Mouse (Mus musculus) brain, embryonic 18.5 days (tissue): ENCODE measurements around the gene Rnf213.

Experiments used
- DNase-seq: peaks from one replicate; pipeline ENCODE4 v3.0.0-alpha.2; 2012; ENCODE audit warnings: low read depth, low spot score

Rnf213 gene

DNA sequence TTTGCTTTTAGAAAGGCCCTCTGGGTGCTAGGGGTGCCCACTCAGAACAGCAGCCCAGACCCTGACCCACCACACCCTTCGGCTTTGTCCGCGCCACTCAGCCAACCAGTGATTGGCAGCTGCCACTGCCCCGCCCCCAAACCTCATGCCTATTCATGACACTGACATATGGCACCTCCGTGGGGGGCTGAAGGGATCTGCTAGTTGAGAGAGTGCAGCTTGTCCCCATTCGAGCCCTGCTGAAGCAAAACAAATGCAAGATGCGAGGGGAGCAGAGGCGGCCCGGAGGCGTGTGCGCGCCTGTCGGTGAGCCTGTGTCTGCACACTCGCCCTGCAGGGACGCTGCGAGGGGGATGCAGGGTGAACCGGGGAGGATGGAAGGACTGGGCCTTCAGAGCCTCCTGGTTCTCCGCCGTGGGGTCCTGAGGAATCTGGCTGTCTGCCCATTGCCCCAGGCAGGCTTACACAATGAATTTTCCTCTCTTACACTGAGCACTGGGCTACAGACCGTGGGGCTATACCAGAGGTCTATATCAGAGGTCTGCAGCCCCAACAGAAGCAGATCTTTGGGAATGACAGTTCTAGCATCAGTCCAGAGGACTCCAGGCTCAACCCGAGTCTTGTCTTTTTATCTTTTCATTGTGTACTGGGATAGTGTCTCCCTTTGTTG, 122.2 kb downstream of the Rnf213 start:
- peak; percentile 59 for DNase-seq

- DNase-seq, result no peak
Measured at GRCm38 (mm10) chr11:119515823-119516676, 123.2 kb downstream of the Rnf213 start.

DNA sequence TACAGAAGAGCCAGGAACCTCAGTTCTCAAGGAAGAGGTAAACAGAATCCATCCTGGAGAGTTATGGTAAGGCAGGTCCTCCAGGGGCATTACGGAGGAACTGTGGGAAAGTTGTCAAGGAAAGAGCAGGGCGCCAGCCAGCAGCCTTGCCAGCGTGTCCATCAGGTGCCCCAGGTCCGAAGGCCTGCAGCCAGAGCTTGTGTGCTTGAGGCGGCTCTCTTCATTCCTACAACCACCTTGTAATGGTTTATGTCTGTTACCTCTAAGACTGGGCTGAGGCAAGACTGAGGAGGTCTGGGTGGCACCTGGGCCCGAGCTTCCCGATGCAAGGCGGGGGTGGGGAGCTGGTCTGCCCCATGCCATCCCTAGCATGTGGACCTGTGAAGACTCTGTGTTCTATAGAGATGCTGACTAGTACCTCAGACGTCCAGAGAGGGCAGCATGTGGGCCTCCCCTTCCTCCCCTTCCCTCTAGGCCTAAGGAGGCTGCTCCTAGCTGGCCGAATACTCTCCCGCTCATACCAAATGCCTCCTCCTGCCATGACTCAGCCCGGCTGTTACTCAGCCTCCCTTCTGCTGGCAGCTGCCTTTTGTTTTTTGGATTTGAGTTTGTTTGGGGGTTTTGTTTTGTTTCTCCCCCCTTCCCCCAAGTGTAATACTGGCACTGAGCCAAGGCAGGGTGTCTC, 123.9 kb downstream of the Rnf213 start:
- no peak for DNase-seq

- DNase-seq, result no peak
Measured at GRCm38 (mm10) chr11:119519387-119519786, 126.5 kb downstream of the Rnf213 start.

- no peak for DNase-seq
Measured at GRCm38 (mm10) chr11:119520005-119520712, 127.3 kb downstream of the Rnf213 start.

GRCm38 (mm10) chr11:119520713-119521063, 127.8 kb downstream of the Rnf213 start:
- DNase-seq, result no peak

DNA sequence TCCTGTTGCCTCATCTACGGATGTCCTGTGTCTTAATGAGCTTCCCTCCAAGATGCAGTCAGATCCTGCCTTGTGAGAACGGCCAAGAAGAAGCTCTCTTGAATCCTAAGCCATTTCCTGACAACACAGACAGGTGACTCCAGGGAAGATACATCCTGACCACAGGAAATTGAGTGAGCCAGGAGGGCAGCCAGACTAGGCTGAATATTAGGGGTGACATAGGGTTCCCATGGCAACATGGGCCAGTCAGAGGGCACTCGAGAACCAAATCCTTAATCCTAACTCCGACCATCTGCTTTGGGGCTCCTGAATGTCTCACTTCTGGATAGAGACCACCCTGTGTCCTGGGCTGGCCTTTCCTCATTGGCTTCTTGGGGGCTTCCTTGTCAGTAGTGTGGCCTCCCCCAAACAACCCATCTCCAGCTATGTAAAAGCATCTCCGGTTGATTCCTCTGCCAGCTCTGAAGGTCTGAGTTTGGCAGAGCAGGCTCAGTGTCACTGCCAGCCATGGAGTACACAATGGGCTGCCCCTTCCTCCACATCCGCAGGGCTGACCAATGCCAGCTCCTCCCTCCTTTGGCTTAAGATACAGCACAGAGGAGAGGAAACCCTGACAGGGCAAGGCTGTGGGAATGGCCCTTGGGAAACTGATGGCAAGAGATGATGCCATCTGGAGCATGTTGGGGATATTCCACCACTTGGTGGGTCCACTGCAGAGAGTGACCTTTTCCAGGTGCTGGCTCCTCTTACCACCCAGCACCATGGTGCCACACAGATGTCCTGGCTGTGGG, 129.2 kb downstream of the Rnf213 start:
- no peak for DNase-seq

GRCm38 (mm10) chr11:119522779-119523178, 129.9 kb downstream of the Rnf213 start:
- DNase-seq, result no peak

DNA sequence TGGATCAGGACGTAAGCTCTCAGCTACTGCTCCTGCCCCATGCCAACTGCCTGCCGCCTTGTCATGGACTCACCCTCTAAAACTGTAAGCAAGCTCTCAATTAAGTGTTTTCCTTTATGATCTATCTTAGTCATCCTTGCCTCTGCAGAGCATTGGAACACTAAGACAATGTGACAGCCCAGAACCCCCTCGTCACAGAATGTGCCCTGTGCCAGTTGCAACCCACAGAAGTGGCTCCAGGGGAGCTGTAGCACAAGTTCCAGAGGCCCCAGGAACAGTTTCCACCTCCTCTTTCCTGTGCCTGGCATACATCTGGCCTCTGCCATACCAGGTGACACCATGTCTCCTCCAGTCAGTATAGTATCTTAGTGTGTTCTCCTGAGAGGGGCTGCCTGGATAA, 130.5 kb downstream of the Rnf213 start:
- no peak for DNase-seq

GRCm38 (mm10) chr11:119524545-119524949, 131.6 kb downstream of the Rnf213 start:
- peak; percentile 82 for DNase-seq

- DNase-seq, result no peak
Measured at GRCm38 (mm10) chr11:119526068-119526966, 133.4 kb downstream of the Rnf213 start.

GRCm38 (mm10) chr11:119528930-119529329, 136.0 kb downstream of the Rnf213 start:
- no peak for DNase-seq

DNA sequence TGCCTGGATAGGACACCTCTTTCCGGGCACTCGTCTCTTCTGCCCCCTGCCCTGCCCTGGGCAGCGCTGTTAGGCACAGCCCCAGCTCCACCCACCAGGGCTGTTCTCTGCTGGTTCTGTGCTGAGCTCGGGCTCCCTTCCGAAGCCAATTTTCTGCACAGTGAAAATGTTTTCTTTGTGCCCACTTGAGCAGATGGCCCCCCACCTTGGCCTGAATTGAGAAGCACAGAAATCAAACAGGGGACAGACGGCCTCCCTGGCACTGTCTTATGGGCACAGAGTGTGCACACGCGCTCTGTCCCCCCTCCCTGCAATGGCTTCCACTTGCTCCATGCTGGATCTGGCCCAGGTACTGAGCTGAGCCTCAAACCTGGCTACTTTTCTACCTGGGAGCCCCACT, 139.6 kb downstream of the Rnf213 start:
- DNase-seq, result no peak

- DNase-seq, result no peak
Measured at GRCm38 (mm10) chr11:119533745-119534144, 140.8 kb downstream of the Rnf213 start.
